Mouse (Mus musculus) C2C12 (cell line): ENCODE measurements around the gene Arhgap24. TPM values are rescaled to one million over a fixed set of nuclear protein-coding genes. Genes with fewer than 3 reads are reported as not detected.
"Not testable (repeated sequence)": the region's sequence is repeated elsewhere in the genome, so short reads cannot be mapped to it uniquely, and the experiment has no call there.

Experiments
- H3K27me3 ChIP-seq: one replicate; pipeline ENCODE4 v1.6.1; 2011; ENCODE audit not compliant: control insufficient read depth, insufficient read depth, insufficient read length
- H3K36me3 ChIP-seq: one replicate; pipeline ENCODE4 v1.6.1; 2011; ENCODE audit not compliant: control insufficient read depth, insufficient read depth
- H3K4me3 ChIP-seq: one replicate; pipeline ENCODE4 v1.5.1; 2011; ENCODE audit warnings: mild to moderate bottlenecking, control low read depth; ENCODE audit not compliant: poor library complexity, insufficient read depth, severe bottlenecking
- H3K79me2 ChIP-seq: one replicate; pipeline ENCODE4 v1.6.1; 2011; ENCODE audit not compliant: control insufficient read depth, insufficient read depth
- H3K79me3 ChIP-seq: one replicate; pipeline ENCODE4 v1.6.1; 2011; ENCODE audit warnings: low read depth, control low read depth
- H3ac ChIP-seq: one replicate; pipeline ENCODE3; 2011; ENCODE audit warnings: low read depth; ENCODE audit not compliant: control insufficient read depth, insufficient read length
- CEBPB ChIP-seq: IDR thresholded peaks from one replicate; pipeline ENCODE4 v1.6.1; 2011; ENCODE audit warnings: low read depth, mild to moderate bottlenecking, control low read depth, moderate library complexity
- CTCF ChIP-seq: IDR thresholded peaks from one replicate; pipeline ENCODE4 v1.5.1; 2011; ENCODE audit not compliant: control insufficient read depth, insufficient read depth, insufficient read length
- FOSL1 ChIP-seq: IDR thresholded peaks from one replicate; pipeline ENCODE4 v1.8.0; 2011; ENCODE audit warnings: mild to moderate bottlenecking, low read length; ENCODE audit not compliant: poor library complexity, insufficient read depth, severe bottlenecking
- MAX ChIP-seq: IDR thresholded peaks from one replicate; pipeline ENCODE4 v1.6.1; 2011; ENCODE audit warnings: mild to moderate bottlenecking, control low read depth
- MYOD1 ChIP-seq: IDR thresholded peaks from one replicate; pipeline ENCODE4 v1.6.1; 2011; ENCODE audit warnings: low read depth; ENCODE audit not compliant: control insufficient read depth, insufficient read length
- MYOG ChIP-seq: IDR thresholded peaks from one replicate; pipeline ENCODE4 v1.6.1; 2011; ENCODE audit not compliant: control insufficient read depth, insufficient read length; ENCODE audit errors: extremely low read depth
- USF1 ChIP-seq: IDR thresholded peaks from one replicate; pipeline ENCODE4 v1.6.1; 2011; ENCODE audit warnings: low read depth, mild to moderate bottlenecking, control low read depth, moderate library complexity
- polyA plus RNA-seq: library from polyadenylated mRNA; unstranded; fragments of >200 nt; fragmentation: generic; extraction: Trizol; gene quantifications from one replicate; pipeline ENCODE4 v1.2.1, GENCODE M21; 2012; ENCODE audit warnings: missing spikeins

The Arhgap24 gene
- polyA plus RNA-seq, 1 experiment: 2.9 TPM

- H3K27me3 ChIP-seq: no peaks in the 10 kb centered on the region
- no peak overlapping the region for H3ac ChIP-seq
- H3K79me3 ChIP-seq: no peaks in the 10 kb centered on the region
- no peaks in the 10 kb centered on the region for H3K79me2 ChIP-seq
- no peak overlapping the region for H3K4me3 ChIP-seq
- H3K36me3 ChIP-seq: no peaks in the 10 kb centered on the region
- no peak for TF ChIP-seq USF1
- no peak for TF ChIP-seq FOSL1
- TF ChIP-seq MYOD1: no peak
- TF ChIP-seq MYOG: no peak
- TF ChIP-seq MAX: no peak
- no peak for TF ChIP-seq CEBPB
- no peak for TF ChIP-seq CTCF
Observed at GRCm38 (mm10) chr5:102926786-102927185, 445.6 kb downstream of the Arhgap24 start.

- Histone ChIP-seq H3K27me3 (no peaks in the 10 kb centered on the region), H3K36me3 (no peaks in the 10 kb centered on the region), H3K79me3 (no peaks in the 10 kb centered on the region), H3K79me2 (no peaks in the 10 kb centered on the region), H3K4me3 (no peak overlapping the region), H3ac (no peak overlapping the region)
- TF ChIP-seq MYOD1 (no peak), CEBPB (no peak), MYOG (no peak), CTCF (no peak), USF1 (no peak), MAX (no peak), FOSL1 (no peak)
Observed at GRCm38 (mm10) chr5:102930161-102930560, 449.0 kb downstream of the Arhgap24 start.

- H3K79me3 ChIP-seq, H3K36me3 ChIP-seq, H3K27me3 ChIP-seq, H3ac ChIP-seq, H3K79me2 ChIP-seq, H3K4me3 ChIP-seq: not testable (repeated sequence)
Observed at GRCm38 (mm10) chr5:102943864-102944630, 462.9 kb downstream of the Arhgap24 start.

GRCm38 (mm10) chr5:102946625-102947024, 465.4 kb downstream of the Arhgap24 start:
- H3K4me3 ChIP-seq: no peak overlapping the region
- H3ac ChIP-seq: no peak overlapping the region
- no peaks in the 10 kb centered on the region for H3K79me3 ChIP-seq
- no peaks in the 10 kb centered on the region for H3K27me3 ChIP-seq
- H3K36me3 ChIP-seq: no peaks in the 10 kb centered on the region
- no peaks in the 10 kb centered on the region for H3K79me2 ChIP-seq
- no peak for TF ChIP-seq FOSL1
- no peak for TF ChIP-seq CEBPB
- TF ChIP-seq MYOD1: no peak
- TF ChIP-seq MAX: no peak
- TF ChIP-seq CTCF: no peak
- TF ChIP-seq USF1: no peak
- no peak for TF ChIP-seq MYOG

- Histone ChIP-seq H3K79me2 (no peaks in the 10 kb centered on the region), H3K79me3 (no peaks in the 10 kb centered on the region), H3K27me3 (no peaks in the 10 kb centered on the region), H3ac (no peak overlapping the region), H3K36me3 (no peaks in the 10 kb centered on the region), H3K4me3 (no peak overlapping the region)
- TF ChIP-seq CEBPB: no peak
- no peak for TF ChIP-seq MYOD1
- no peak for TF ChIP-seq MAX
- no peak for TF ChIP-seq MYOG
- TF ChIP-seq CTCF: no peak
- TF ChIP-seq FOSL1: no peak
- TF ChIP-seq USF1: no peak
Observed at GRCm38 (mm10) chr5:102947061-102947711, 466.0 kb downstream of the Arhgap24 start.
